Mouse (Mus musculus) heart, postnatal 0 days (tissue): ENCODE measurements around the gene Cfap70. TPM values are rescaled to one million over a fixed set of nuclear protein-coding genes. Genes with fewer than 3 reads are reported as not detected.

ENCODE experiments used
- ATAC-seq: fragments of 200-750 bp; cut with Nextera tagmentation; 2 replicates; pipeline ENCODE4 v1.8.0; 2017; ENCODE audit warnings: low read depth, moderate number of reproducible peaks, moderate library complexity; ENCODE audit not compliant: insufficient read depth
- DNase-seq: peaks from one replicate; pipeline ENCODE4 v3.0.0-alpha.2; 2016; ENCODE audit warnings: low spot score
- H3K27ac ChIP-seq: fragments of 300-500 bp; sonication (generic); 2 replicates; pipeline ENCODE4 v1.5.1; 2014; ENCODE audit warnings: low read depth, mild to moderate bottlenecking
- H3K27me3 ChIP-seq: fragments of 300-500 bp; sonication (generic); 2 replicates; pipeline ENCODE4 v1.6.1; 2014; ENCODE audit warnings: low read length, mixed read lengths; ENCODE audit not compliant: control insufficient read depth, insufficient read depth
- H3K36me3 ChIP-seq: fragments of 300-500 bp; sonication (generic); replicated peaks from 2 replicates; pipeline ENCODE4 v1.6.1; 2014; ENCODE audit warnings: low read length, mixed read lengths; ENCODE audit not compliant: control insufficient read depth, insufficient read depth
- H3K4me1 ChIP-seq: fragments of 300-500 bp; sonication (generic); 2 replicates; pipeline ENCODE4 v1.6.1; 2014; ENCODE audit warnings: antibody characterized with exemption; ENCODE audit not compliant: control insufficient read depth, insufficient read depth
- H3K4me2 ChIP-seq: fragments of 300-500 bp; sonication (generic); 2 replicates; pipeline ENCODE4 v1.6.1; 2014; ENCODE audit warnings: low read depth, mild to moderate bottlenecking, low read length, moderate library complexity
- H3K4me3 ChIP-seq: fragments of 300-500 bp; sonication (generic); 2 replicates; pipeline ENCODE4 v1.5.1; 2014; ENCODE audit warnings: low read depth, low read length
- H3K9ac ChIP-seq: fragments of 300-500 bp; sonication (generic); replicated peaks from 2 replicates; pipeline ENCODE4 v1.6.1; 2014; ENCODE audit warnings: low read depth, low read length, mixed read lengths
- H3K9me3 ChIP-seq: fragments of 300-500 bp; sonication (generic); replicated peaks from 2 replicates; pipeline ENCODE4 v1.6.1; 2016; ENCODE audit warnings: low read length; ENCODE audit not compliant: control insufficient read depth
- CTCF ChIP-seq: IDR thresholded peaks from 2 replicates; pipeline ENCODE4 v1.5.1; 2016; ENCODE audit warnings: antibody characterized with exemption, control low read depth, low read depth
- EP300 ChIP-seq: IDR thresholded peaks from 2 replicates; pipeline ENCODE4 v1.6.1; 2016; ENCODE audit warnings: antibody characterized with exemption, low read depth
- WGBS: fragments of 180-500 bp; shearing (Covaris S2); extraction: QIAGEN DNeasy Blood & Tissue Kit; methylation state at CpG from one replicate; pipeline ENCODE4 v1.1.7; 2014; 5-methylcytosine and 5-hydroxymethylcytosine counted together
- polyA plus RNA-seq: library from polyadenylated mRNA; unstranded; fragments of >200 nt; fragmentation: Nextera tagmentation; extraction: Ambion mirVana; gene quantifications from 2 replicates; pipeline ENCODE4 v1.2.1, GENCODE M21; 2015
- total RNA-seq: library from RNA; depleted of rRNA; stranded (reverse); fragments of >200 nt; gene quantifications from 2 replicates; pipeline ENCODE4 v1.2.3, GENCODE M21; 2014; ENCODE audit warnings: low replicate concordance

Cfap70 gene
- total and polyA plus RNA-seq, 2 experiments from 2014 or later: 0.38 TPM; not detected in 1

- H3K9ac ChIP-seq: peak overlapping the region; percentile 73; the same call in 1 of the 2 replicates
- H3K9me3 ChIP-seq: no peaks in the 10 kb centered on the region
- peak overlapping the region; percentile 83 for H3K4me3 ChIP-seq
- H3K27ac ChIP-seq: peak overlapping the region; percentile 79; the same call in 1 of the 2 replicates
- ATAC-seq: peak; percentile 6; the same call in 1 of the 2 replicates
- no peak for DNase-seq
- TF ChIP-seq EP300 (no peak), CTCF (no peak)
- no peaks in the 10 kb centered on the region for H3K27me3 ChIP-seq
- peaks cover 20% of the 10 kb centered on the region for H3K4me1 ChIP-seq
- peaks cover 19% of the 10 kb centered on the region for H3K36me3 ChIP-seq
- WGBS: 76% methylated on average over 1 of the region's 1 CpGs
- H3K4me2 ChIP-seq: peak overlapping the region; percentile 97
Measured at GRCm38 (mm10) chr14:20480195-20480579, 28.2 kb upstream of the Cfap70 start.

DNA sequence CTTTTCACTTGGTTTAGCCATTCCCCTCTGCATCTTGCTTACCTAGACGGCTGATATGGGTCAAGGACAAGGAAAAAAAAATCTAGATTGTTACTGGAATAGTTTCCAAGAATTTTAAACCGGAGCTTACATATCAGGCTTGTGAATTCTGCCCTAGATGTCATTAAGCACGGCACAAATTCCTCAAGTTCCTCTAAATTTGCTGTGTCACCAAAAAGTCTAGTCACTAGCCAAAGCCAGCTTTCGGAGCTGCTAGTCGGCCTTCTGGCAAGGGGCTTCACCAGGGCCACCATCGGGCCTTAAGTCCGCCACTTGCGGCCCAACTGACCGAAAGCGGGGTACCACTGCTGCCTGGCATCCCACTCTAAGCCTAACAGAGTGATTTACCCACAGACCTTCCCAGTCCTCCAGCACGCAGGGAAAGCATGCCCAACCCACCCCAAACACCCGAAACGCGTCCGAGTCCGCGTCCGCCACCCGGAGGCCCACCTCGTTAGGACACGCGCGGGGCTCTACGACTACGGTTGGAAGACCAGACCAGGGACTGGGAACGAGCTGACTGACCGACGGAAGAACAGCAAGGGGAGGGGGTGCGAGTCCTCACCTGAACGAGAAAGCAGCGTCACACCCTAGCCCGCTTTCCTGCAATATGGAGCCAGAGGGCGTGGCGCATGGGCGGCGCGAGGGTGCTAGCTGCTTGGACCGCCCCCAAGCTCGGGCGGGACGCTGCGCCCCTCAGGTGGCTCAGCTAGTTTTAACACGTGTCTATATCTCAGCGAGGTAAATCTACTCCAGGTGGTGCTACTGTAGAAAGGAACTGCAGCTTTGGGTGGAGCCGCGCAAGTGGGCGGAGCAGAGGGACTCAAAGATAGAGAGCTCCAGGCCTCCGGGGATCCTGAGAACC lies 27.5 kb upstream of the Cfap70 start, which contains the start of gene Anxa7:
Gene Anxa7 (minus strand): TSS at position 843 of the 904 bp plus-strand sequence.
- Histone ChIP-seq H3K9ac (peak within 1 kb of the TSS; percentile 73), H3K36me3 (peaks cover 12% of the 10 kb centered on the region; the same call in 1 of the 2 replicates), H3K4me1 (peaks cover 20% of the 10 kb centered on the region), H3K4me2 (peak within 1 kb of the TSS; percentile 97), H3K27ac (peak within 1 kb of the TSS; percentile 79), H3K27me3 (no peaks in the 10 kb centered on the region), H3K4me3 (peak within 1 kb of the TSS; percentile 83), H3K9me3 (no peaks in the 10 kb centered on the region)
- under 1% methylated on average over 48 of the region's 48 CpGs for WGBS
- DNase-seq: peak; percentile 77
- ATAC-seq: peak; percentile 69
- no peak for TF ChIP-seq EP300
- peak; percentile 16; the same call in 1 of the 2 replicates for TF ChIP-seq CTCF

DNA sequence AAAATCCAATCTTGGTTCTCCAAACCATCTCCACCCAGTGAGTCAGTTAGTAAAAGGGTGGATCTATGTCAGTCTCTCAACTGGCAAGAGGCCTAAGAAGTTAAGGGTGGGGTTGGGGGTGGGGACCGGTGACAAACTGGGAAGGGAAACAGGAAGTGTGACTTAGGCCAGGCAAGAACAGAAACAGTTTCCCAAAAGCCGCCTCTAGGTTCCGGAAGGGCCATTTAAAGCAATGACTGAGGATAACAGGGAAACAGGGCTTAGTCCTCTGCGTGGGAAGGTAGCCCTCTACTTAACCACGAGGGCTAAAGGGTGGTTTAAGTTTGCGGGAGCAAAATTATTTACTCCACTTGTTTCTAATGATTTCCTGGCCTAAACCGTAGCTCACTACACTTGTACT lies 26.8 kb upstream of the Cfap70 start:
- H3K4me2 ChIP-seq: peak overlapping the region; percentile 97
- 0 out of 2 replicates have a peak, but pooled peaks cover 6% of the 10 kb centered on the region for H3K36me3 ChIP-seq
- peak overlapping the region; percentile 79 for H3K27ac ChIP-seq
- no peaks in the 10 kb centered on the region for H3K9me3 ChIP-seq
- no peaks in the 10 kb centered on the region for H3K27me3 ChIP-seq
- DNase-seq (peak; percentile 87), ATAC-seq (peak; percentile 72)
- peak overlapping the region; percentile 83 for H3K4me3 ChIP-seq
- peaks cover 20% of the 10 kb centered on the region for H3K4me1 ChIP-seq
- H3K9ac ChIP-seq: peak overlapping the region; percentile 73
- TF ChIP-seq CTCF (no peak), EP300 (no peak)
- 2% methylated on average over 7 of the region's 7 CpGs for WGBS

GRCm38 (mm10) chr14:20478385-20478784 lies 26.4 kb upstream of the Cfap70 start:
- peaks cover 7% of the 10 kb centered on the region; the same call in 1 of the 2 replicates for H3K36me3 ChIP-seq
- 0 out of 2 replicates have a peak, but pooled peaks have one; percentile 3 for ATAC-seq

GRCm38 (mm10) chr14:20477261-20478025 lies 25.4 kb upstream of the Cfap70 start:
- Histone ChIP-seq H3K27ac (no peak overlapping the region), H3K9me3 (no peaks in the 10 kb centered on the region), H3K27me3 (no peaks in the 10 kb centered on the region), H3K36me3 (peaks cover 15% of the 10 kb centered on the region; the same call in 1 of the 2 replicates), H3K4me2 (no peak overlapping the region), H3K9ac (no peak overlapping the region), H3K4me3 (no peak overlapping the region), H3K4me1 (peaks cover 20% of the 10 kb centered on the region)
- ATAC-seq (no peak), DNase-seq (no peak)
- WGBS: 75% methylated on average over 4 of the region's 4 CpGs
- TF ChIP-seq CTCF: no peak
- no peak for TF ChIP-seq EP300

More at GRCm38 (mm10) chr14:20478385-20478784, 26.4 kb upstream of the Cfap70 start:
- WGBS: 54% methylated on average over 3 of the region's 3 CpGs
- H3K4me1 ChIP-seq: peaks cover 20% of the 10 kb centered on the region
- H3K27ac ChIP-seq: peak overlapping the region; percentile 79
- no peaks in the 10 kb centered on the region for H3K9me3 ChIP-seq
- peak overlapping the region; percentile 97 for H3K4me2 ChIP-seq
- TF ChIP-seq CTCF: no peak
- no peak for TF ChIP-seq EP300
- no peak for DNase-seq
- no peaks in the 10 kb centered on the region for H3K27me3 ChIP-seq
- peak overlapping the region; percentile 83 for H3K4me3 ChIP-seq
- peak overlapping the region; percentile 73; the same call in 1 of the 2 replicates for H3K9ac ChIP-seq
